Mouse (Mus musculus): Measurements from ENCODE around the gene Grm4.

Gene Grm4

GRCm38 (mm10) chr17:27451787-27452186 lies 69.4 kb downstream of the Grm4 start:
- DNase-seq (ENCODE audit: low read depth in 1 of 2, low spot score in 2 of 2) = no peak

GRCm38 (mm10) chr17:27451216-27451615 lies 70.0 kb downstream of the Grm4 start:
- DNase-seq (ENCODE audit: low read depth in 1 of 2, low spot score in 2 of 2) = no peak

GRCm38 (mm10) chr17:27449757-27450330 lies 71.4 kb downstream of the Grm4 start:
- no peak for DNase-seq (ENCODE audit: low read depth in 1 of 2, low spot score in 2 of 2)

GRCm38 (mm10) chr17:27448749-27449148 lies 72.5 kb downstream of the Grm4 start:
- no peak for DNase-seq (ENCODE audit: low read depth in 1 of 2, low spot score in 2 of 2)

- no peak for DNase-seq (ENCODE audit: low read depth in 1 of 2, low spot score in 2 of 2)
Measured at GRCm38 (mm10) chr17:27445364-27446075, 75.7 kb downstream of the Grm4 start.

GRCm38 (mm10) chr17:27442538-27443113 lies 78.6 kb downstream of the Grm4 start:
- no peak for DNase-seq (ENCODE audit: low read depth in 1 of 2, low spot score in 2 of 2)

- DNase-seq (ENCODE audit: low read depth in 1 of 2, low spot score in 2 of 2) = no peak
Measured at GRCm38 (mm10) chr17:27441778-27442177, 79.4 kb downstream of the Grm4 start.

DNA sequence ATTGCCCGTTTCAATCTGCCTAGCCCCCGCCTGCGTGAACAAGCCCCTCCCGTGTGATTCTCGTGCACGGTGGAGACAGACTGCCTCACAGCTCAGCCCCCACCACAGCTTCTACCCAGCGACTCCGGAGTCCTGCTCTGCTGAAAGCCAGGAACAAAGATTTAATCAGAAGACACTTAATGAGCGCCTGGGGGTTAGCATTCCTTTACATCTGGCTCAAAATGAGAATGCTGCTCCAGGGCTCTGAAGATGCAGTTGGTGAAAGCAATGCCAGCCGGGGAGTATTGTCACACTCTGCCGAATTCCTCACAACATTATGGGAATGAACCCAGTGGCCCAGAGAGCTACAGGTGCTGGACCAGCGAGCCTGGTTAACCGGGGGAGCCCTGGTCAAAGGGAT lies 85.4 kb downstream of the Grm4 start:
- DNase-seq (ENCODE audit: low read depth in 1 of 2, low spot score in 2 of 2) = no peak

DNA sequence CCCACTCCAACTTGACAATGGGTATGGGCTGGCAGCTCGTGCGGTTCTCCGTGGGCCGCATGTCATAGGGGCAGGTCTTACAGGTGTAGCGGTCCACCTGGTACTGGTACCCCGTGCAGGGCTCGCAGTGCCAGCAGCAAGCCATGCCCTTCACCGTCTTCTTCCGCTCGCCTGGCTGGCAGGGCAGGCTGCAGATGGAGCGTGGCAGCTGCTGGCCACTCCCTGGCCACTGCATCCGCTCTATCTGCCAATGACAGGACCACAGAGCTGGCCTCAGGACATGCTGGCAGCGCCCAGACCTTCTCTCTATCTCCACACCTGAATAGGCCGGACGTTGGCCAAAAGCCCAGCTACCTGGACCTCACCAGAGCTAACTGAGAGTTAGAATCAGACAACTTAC lies 86.0 kb downstream of the Grm4 start:
- DNase-seq (ENCODE audit: low read depth in 1 of 2, low spot score in 2 of 2) = no peak

GRCm38 (mm10) chr17:27434066-27434465 lies 87.1 kb downstream of the Grm4 start:
- no peak for DNase-seq (ENCODE audit: low read depth in 1 of 2, low spot score in 2 of 2)

DNA sequence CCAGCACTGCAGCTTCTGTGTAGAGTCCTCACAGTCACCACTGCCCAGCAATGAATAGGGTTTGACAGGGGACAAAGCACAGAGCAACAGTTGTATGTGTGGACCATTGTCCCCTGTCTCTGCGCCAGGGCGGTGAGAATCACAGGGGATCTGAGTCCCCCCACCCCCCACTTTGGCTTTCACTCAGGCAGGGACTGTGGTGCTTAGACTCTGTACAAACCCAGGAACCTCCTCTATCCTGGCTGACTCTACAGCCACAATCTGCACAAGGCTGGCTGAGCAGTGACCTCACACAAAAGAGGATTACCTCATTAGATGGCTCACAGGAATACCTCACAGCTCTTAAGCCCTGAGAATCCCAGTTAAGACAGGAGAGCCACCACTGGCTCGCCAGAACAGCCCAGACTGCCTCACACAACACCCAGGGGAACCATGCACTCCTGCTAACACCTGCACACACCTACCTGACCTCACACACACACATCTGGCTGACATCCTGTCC lies 88.0 kb downstream of the Grm4 start:
- DNase-seq (ENCODE audit: low read depth in 1 of 2, low spot score in 2 of 2) = no peak

DNA sequence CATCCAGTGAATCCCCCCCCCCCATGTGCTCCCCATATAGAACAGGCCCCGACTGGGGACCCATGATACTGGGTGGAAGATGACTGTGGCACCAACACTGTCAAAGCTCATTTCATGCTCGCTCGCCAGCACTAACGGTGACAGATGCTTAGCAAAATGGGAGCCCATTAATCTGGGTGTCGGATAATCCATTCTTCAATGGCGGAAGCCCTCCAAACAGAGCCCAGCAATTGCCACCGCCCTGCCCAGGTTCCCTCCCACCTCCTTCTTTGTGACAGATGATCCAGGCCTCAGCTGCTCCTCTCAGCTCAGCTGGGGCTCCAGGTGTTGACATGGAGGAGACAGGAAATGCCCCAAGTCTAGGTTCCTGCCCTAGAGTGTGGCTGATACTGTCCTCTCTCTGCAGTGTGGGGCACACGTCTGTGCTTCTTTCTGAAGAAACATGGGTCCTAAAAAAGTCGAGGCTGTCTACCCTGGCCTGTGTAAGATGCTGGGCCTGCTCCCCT lies 89.0 kb downstream of the Grm4 start:
- DNase-seq (ENCODE audit: low read depth in 1 of 2, low spot score in 2 of 2) = no peak

GRCm38 (mm10) chr17:27431049-27431839 lies 90.0 kb downstream of the Grm4 start:
- no peak for DNase-seq (ENCODE audit: low read depth in 1 of 2, low spot score in 2 of 2)

DNA sequence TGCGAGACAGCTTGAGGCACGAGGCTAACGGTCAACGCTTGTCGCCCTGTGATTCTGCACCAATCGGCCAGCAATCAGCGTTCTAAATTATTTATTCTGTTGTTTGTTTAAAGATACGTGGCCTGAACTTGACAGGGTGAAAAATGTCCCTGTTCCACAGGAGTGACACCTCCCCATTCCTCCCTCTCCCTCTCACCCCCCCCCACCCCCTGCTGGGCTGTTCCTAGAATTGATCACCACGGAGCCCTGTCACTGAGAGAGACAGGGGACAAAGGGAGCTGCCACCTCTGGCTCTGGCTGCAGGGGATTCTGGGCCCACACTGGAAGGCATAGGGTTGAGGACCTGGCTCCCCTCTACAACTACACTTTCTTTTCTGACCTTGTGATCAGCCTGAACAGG lies 91.4 kb downstream of the Grm4 start:
- DNase-seq (ENCODE audit: low read depth in 1 of 2, low spot score in 2 of 2) = no peak

- no peak for DNase-seq (ENCODE audit: low read depth in 1 of 2, low spot score in 2 of 2)
Measured at GRCm38 (mm10) chr17:27425016-27425415, 96.2 kb downstream of the Grm4 start.

DNA sequence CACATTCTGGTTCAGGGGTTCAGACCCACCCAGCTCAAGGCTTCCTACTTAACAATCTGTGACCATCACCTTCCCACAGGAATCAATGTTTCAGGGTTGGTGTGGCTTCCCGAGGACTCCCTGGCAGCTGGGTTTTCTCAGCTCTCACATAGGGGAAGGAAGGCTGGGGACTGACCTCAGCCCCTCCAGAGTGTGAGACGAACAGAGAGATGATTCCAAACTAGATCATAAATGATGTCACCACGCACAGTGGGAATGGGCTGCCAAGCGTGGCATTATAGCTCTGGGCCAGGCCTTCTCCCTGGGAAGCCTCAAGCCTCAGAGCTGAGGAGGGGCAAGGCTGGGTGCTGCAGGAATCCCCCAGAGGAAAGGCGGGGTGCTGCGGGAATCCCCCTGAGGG lies 96.8 kb downstream of the Grm4 start:
- DNase-seq (ENCODE audit: low read depth in 1 of 2, low spot score in 2 of 2) = no peak

- DNase-seq (ENCODE audit: low read depth in 1 of 2, low spot score in 2 of 2) = no peak
Measured at GRCm38 (mm10) chr17:27422726-27423381, 98.3 kb downstream of the Grm4 start.

- no peak for DNase-seq (ENCODE audit: low read depth in 1 of 2, low spot score in 2 of 2)
Measured at GRCm38 (mm10) chr17:27422371-27422725, 98.9 kb downstream of the Grm4 start.

DNA sequence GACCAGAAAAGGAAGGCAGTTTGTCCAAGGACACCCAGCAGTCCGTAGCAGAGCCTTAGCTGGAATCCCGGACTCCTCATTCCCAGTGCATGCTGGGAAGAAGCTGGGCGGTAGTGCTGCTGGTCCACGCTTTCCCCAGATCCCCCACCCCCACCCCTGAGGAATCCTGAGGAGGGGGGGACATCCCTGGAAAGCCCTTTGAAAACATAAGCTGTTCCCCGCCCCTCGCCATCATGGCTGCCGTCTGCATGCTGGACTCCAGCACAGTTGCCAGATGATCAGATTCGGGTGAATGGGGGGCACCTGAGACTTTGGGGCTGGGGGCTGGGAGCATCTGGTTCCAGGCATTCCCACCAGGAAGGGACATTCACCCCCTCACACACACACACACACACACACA lies 99.4 kb downstream of the Grm4 start:
- DNase-seq (ENCODE audit: low read depth in 1 of 2, low spot score in 2 of 2) = no peak

GRCm38 (mm10) chr17:27409006-27409405 lies 112.2 kb downstream of the Grm4 start:
- DNase-seq (ENCODE audit: low read depth in 1 of 2, low spot score in 2 of 2) = no peak

DNA sequence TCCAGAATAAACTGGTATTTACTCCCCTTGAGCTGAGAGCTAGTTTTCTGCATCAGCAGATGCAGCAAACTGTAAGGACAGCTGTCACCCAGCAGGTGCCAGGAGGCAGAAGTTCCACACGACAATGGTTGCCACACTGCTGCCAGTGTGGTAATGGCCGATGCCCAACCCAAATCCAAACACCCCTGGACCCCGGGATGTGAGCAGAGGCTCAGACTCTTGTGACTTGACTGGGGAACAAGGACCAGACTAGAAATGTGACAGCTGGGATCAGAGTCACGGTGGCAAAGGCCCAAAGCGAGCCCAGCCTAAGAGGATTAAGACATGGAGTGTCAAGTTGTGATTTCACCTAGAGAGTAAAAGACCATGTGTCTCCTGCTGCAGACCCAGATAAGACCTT lies 112.7 kb downstream of the Grm4 start:
- no peak for DNase-seq (ENCODE audit: low read depth in 1 of 2, low spot score in 2 of 2)

Measured in monocyte, adult 2 months (primary cell).